In genomic region chr19:22554421-22554941, GRCm38 (mm10) we compare ENCODE assay signal across 8 mouse cellular contexts.
DNase-seq lines count a peak whose midpoint lies in the region; ATAC-seq and TF ChIP-seq lines count a peak whose summit lies in the region.

No protein-coding gene starts in this region.

- H3K9ac ChIP-seq in ES-Bruce4 (ENCODE audit: low read depth, poor library complexity, severe bottlenecking) = no peak overlapping the region
- no peak overlapping the region; the same call in 1 of the 2 replicates for H3K9ac ChIP-seq in hindbrain, postnatal 0 days (replicated peaks; ENCODE audit: low read length)
- no peak overlapping the region for H3K9ac ChIP-seq in midbrain, postnatal 0 days (replicated peaks; ENCODE audit: low read length, poor library complexity, severe bottlenecking)

- H3K27ac ChIP-seq in ES-Bruce4 (ENCODE audit: insufficient read depth, low read length) = no peak overlapping the region
- peak overlapping the region; percentile 21 for H3K27ac ChIP-seq in hindbrain, postnatal 0 days
- no peak overlapping the region for H3K27ac ChIP-seq in midbrain, postnatal 0 days (ENCODE audit: low read depth, low read length)

- no peak overlapping the region for H3K4me3 ChIP-seq in ES-Bruce4 (ENCODE audit: low read depth, low read length)
- no peak overlapping the region for H3K4me3 ChIP-seq in hindbrain, postnatal 0 days (ENCODE audit: low read length)
- no peak overlapping the region for H3K4me3 ChIP-seq in midbrain, postnatal 0 days (ENCODE audit: low read depth, low read length)

- peaks cover 1% of the 10 kb centered on the region for H3K4me1 ChIP-seq in ES-Bruce4 (ENCODE audit: control insufficient read depth, insufficient read depth, low read length)
- H3K4me1 ChIP-seq in hindbrain, postnatal 0 days (ENCODE audit: insufficient read depth, low read length) = no peaks in the 10 kb centered on the region; the same call in 1 of the 2 replicates
- H3K4me1 ChIP-seq in midbrain, postnatal 0 days (ENCODE audit: insufficient read depth, low read length) = no peaks in the 10 kb centered on the region; the same call in 1 of the 2 replicates

- H3K9me3 ChIP-seq in ES-Bruce4 (replicated peaks; ENCODE audit: control insufficient read depth, insufficient read depth, low read length, poor library complexity, severe bottlenecking) = 0 out of 2 replicates have a peak, but pooled peaks cover 2% of the 10 kb centered on the region
- H3K9me3 ChIP-seq in hindbrain, postnatal 0 days (ENCODE audit: low read length) = no peaks in the 10 kb centered on the region
- no peaks in the 10 kb centered on the region for H3K9me3 ChIP-seq in midbrain, postnatal 0 days (ENCODE audit: low read length)

- H3K4me2 ChIP-seq in hindbrain, postnatal 0 days (ENCODE audit: low read depth, low read length) = peak overlapping the region; percentile 45
- H3K4me2 ChIP-seq in midbrain, postnatal 0 days (ENCODE audit: low read depth, low read length, poor library complexity, severe bottlenecking) = peak overlapping the region; percentile 1; the same call in 1 of the 2 replicates

- TF ChIP-seq POLR2A in ES-Bruce4 (IDR thresholded peaks at IDR 0.05; ENCODE audit: insufficient read depth, low read length) = no peak

- H3K36me3 ChIP-seq in ES-Bruce4 (ENCODE audit: control insufficient read depth, insufficient read depth, low read length, poor library complexity, severe bottlenecking) = no peaks in the 10 kb centered on the region
- H3K36me3 ChIP-seq in hindbrain, postnatal 0 days (ENCODE audit: insufficient read depth, low read length) = no peaks in the 10 kb centered on the region
- no peaks in the 10 kb centered on the region for H3K36me3 ChIP-seq in midbrain, postnatal 0 days (ENCODE audit: insufficient read depth, low read length)

- ATAC-seq in hindbrain, postnatal 0 days = peak; percentile 88
- ATAC-seq in midbrain, postnatal 0 days (ENCODE audit: low FRiP score) = peak; percentile 47; the same call in 1 of the 2 replicates
- ATAC-seq in CD4-positive, CD25-positive, alpha-beta regulatory T cell, adult 4 months = no peak
- ATAC-seq in erythroid progenitor cell, adult 5-6 weeks (replicated peaks; ENCODE audit: low FRiP score, poor library complexity, severe bottlenecking) = no peak

- DNase-seq in cerebellum, adult 9-11 months = peak; percentile 90
- peak; percentile 4 for DNase-seq in gastrocnemius, postnatal 10 days
- DNase-seq in hindbrain, postnatal 0 days (ENCODE audit: low spot score) = peak; percentile 78
- DNase-seq in left cerebral cortex, adult 8-10 months (ENCODE audit: low spot score in 2 of 2) = peak; percentile 14 to 53
- DNase-seq in midbrain, postnatal 0 days (ENCODE audit: low spot score) = peak; percentile 80

- TF ChIP-seq CTCF in ES-Bruce4 (IDR thresholded peaks at IDR 0.05; ENCODE audit: low read depth, low read length) = no peak
- TF ChIP-seq CTCF in hindbrain, postnatal 0 days (IDR thresholded peaks at IDR 0.05; ENCODE audit: low read depth) = peak; percentile 20; the same call in 1 of the 2 replicates
- peak; percentile 9; the same call in 1 of the 2 replicates for TF ChIP-seq CTCF in midbrain, postnatal 0 days (IDR thresholded peaks at IDR 0.05)

- 0 out of 2 replicates have a peak, but pooled peaks have one; percentile 25 for TF ChIP-seq EP300 in ES-Bruce4 (IDR thresholded peaks at IDR 0.05; ENCODE audit: insufficient read depth, low read depth, low read length)

- 5% methylated on average over 7 of the region's 7 CpGs for WGBS in hindbrain, postnatal 0 days
- WGBS in midbrain, postnatal 0 days = 5% methylated on average over 7 of the region's 7 CpGs

- H3K27me3 ChIP-seq in ES-Bruce4 (ENCODE audit: control insufficient read depth, insufficient read depth, low read length, poor library complexity, severe bottlenecking) = no peaks in the 10 kb centered on the region; the same call in 1 of the 2 replicates
- no peaks in the 10 kb centered on the region for H3K27me3 ChIP-seq in hindbrain, postnatal 0 days (ENCODE audit: insufficient read depth, low read length)
- no peaks in the 10 kb centered on the region for H3K27me3 ChIP-seq in midbrain, postnatal 0 days (ENCODE audit: insufficient read depth, low read length)

Comparison
In these comparisons a context has a peak if more than half of its experiments do, and no peak if none do; other contexts are left out.
1. DNase-seq: peak in every context shown above with its lines; median percentile 90 in cerebellum, adult 9-11 months; 80 in midbrain, postnatal 0 days; 78 in hindbrain, postnatal 0 days; 34 in left cerebral cortex, adult 8-10 months; 4 in gastrocnemius, postnatal 10 days.
2. ATAC-seq: peak in hindbrain, postnatal 0 days (single experiment) and midbrain, postnatal 0 days (single experiment); none in CD4-positive, CD25-positive, alpha-beta regulatory T cell, adult 4 months (single experiment) and erythroid progenitor cell, adult 5-6 weeks (single experiment).